Mouse (Mus musculus): ENCODE measurements around the gene Dmac2.

- no peak for TF ChIP-seq CTCF (IDR thresholded peaks at IDR 0.05; ENCODE audit: borderline replicate concordance, insufficient read depth, low read length)
- TF ChIP-seq POLR2A (IDR thresholded peaks at IDR 0.05; ENCODE audit: low read depth, low read length): no peak
Measured at GRCm38 (mm10) chr7:25655601-25656428, 36.6 kb downstream of the Dmac2 start.
